Mouse (Mus musculus) ovary, postnatal 10 days (tissue): ENCODE results near the gene Ehd1.

Experiments
- DNase-seq: peaks from one replicate; pipeline ENCODE4 v3.0.0; 2022; ENCODE audit warnings: low spot score

Gene Ehd1

DNA sequence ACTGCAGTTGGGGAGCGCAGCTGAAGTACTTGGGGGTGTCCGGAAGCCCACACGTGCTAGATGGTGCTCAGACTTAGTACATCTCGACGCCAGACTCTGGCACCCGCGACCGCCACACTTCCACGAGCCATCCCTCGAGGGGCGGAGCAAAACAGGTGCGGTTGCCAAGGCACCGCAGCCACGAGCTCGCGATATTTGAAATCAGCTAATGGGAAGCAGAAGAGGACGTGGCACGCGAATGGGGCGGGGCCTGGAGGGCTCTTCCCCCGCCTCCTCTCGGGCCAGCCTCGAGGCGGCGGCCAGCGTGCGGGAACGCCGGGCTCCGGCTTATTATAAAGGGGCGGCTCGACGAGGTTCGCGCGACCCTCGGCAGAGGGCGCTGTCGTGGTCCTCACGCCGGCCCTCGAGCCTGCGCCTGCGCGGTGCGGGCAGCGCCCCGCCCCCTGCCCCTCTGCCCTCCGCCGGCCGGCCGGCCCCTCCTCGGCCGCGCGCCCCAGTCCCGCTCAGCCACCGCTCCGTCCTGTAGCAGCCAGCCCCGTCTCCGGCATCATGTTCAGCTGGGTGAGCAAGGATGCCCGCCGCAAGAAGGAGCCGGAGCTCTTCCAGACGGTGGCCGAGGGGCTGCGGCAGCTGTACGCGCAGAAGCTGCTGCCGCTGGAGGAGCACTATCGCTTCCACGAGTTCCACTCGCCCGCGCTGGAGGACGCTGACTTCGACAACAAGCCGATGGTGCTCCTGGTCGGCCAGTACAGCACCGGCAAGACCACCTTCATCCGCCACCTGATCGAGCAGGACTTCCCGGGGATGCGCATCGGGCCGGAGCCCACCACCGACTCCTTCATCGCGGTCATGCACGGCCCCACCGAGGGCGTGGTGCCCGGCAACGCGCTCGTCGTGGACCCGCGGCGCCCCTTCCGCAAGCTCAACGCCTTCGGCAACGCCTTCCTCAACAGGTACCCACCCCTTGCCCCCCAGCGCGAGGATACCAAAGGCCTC lies at the start of gene Ehd1:
TSS of gene Ehd1 (plus strand) at position 300 of the 996 bp plus-strand sequence.
- DNase-seq = peak; percentile 96

DNA sequence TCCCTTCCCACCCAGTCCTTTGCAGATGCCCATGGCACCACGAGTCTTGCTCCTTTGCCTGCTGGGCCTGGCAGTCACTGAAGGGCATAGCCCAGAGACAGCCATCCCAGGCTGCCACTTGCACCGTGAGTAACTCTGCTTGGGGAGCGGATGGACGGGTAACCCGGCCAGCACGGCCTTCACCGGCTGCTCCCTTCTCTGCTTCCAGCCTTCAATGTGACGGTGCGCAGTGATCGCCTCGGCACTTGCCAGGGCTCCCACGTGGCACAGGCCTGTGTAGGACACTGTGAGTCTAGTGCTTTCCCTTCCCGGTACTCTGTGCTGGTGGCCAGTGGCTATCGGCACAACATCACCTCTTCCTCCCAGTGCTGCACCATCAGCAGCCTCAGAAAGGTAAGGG lies 49.8 kb upstream of the Ehd1 start:
- DNase-seq = no peak

DNA sequence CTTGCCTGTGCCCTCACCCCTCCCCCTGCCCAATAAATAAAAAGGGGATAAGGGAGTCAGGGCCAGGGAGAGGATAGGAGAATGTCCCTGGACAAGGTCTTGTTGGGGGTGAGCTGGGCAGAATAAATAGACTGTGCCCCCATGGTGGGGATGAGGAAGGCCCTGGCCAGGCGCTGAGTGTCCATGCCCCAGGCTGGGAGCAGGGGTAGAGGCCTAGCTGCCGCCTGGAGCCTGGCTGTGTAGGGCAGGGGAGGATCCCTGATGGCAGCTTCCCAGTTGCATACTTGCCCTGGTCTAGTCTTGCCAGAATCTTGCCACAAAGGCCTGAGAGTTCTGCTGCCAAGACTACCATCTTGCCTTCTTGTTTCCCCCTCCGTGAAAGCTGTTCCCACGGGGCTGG lies 48.7 kb upstream of the Ehd1 start:
- DNase-seq = no peak

DNA sequence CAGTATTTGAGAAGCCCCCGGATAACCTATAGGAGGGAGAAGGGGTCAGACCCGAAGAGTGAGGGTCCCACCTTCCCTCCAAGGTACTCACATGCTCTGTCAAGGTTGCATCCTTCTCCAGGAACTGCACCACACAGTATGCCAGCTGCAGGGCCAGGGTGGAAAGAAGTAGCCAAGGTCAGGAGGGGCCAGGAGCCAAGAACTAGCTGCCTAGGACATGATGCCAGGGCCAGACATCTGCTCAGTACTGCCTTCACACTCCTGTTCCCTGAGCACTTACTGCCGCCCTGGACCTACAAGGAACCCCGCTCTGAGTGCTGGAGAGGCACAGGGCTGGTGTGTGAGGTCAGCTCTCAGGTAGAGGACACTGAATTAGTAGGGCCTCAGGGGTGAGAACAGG lies 46.1 kb upstream of the Ehd1 start:
- no peak for DNase-seq

DNA sequence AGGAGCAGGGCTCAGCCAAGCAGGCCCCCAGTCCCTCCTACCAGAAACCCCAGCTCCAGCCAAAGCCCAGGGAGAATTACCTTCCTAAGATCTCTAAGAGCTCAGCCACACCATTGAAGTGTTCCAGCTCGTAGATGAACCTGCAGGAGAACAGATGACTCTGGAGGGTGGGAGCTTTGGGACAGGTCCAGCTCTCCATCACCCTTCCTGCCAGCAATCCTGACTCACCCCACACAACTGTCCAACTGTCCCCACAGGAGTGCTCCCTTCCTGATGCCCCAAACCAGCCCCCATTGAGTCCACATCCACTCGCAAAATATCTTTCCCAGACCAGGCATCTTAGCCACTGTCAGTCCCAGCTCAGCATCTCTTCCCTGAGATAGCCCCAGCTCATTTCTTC lies 45.5 kb upstream of the Ehd1 start:
- no peak for DNase-seq

DNA sequence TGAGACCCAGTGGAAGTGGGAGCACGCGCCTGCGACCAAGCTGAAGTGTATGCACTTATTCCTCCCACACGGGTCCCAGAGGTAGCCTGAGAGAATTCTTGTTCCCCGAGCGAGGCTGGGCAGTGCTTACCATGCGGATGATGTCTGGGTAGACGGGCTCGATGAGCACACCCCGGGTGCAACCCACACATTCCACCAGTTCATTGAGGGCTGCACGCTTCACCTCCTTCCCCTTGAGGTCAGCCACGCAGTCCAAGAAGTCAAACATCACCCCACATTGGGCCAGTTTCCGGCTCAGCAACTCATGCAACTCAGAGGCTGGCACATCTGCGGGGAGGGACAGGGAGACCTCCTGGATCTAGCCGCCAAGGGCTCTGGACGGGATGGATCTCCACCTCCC lies 42.9 kb upstream of the Ehd1 start:
- DNase-seq = no peak

DNA sequence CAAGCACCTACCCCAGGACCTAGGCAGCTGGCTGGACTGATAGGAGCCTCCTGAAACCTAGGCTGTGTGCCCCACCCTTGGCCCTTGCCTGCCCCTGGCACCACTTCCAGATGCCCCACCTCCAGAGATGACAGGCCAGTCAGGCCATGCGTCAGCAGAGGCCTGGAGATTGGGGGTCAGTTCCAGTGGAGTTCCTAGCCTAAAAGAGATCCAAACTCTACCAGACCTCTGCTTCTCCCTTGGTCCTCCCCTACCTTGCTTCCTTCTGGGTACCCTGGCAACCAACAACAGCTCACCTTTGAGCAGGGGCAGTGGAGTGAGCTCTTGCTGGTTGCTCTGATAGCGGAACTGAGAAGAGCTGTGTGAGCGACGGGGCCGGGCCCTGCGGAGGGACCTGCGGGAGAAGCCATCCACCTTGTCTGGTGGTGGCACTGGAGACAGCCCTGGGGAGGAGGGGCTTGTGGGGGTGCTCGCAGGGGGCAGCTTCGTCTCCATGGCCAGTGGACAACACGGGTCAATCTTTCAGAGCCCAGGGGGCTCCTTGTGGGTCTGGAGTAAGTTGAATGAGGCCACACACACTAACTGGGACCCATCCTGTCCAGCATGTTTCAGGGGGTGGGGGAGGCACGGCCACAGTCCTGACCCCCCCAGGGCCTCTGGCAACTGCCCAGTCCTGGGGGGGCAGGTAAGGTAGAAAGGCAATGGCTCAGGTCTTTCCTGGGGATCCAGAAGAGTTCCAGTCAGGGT lies 42.0 kb upstream of the Ehd1 start:
- no peak for DNase-seq

DNA sequence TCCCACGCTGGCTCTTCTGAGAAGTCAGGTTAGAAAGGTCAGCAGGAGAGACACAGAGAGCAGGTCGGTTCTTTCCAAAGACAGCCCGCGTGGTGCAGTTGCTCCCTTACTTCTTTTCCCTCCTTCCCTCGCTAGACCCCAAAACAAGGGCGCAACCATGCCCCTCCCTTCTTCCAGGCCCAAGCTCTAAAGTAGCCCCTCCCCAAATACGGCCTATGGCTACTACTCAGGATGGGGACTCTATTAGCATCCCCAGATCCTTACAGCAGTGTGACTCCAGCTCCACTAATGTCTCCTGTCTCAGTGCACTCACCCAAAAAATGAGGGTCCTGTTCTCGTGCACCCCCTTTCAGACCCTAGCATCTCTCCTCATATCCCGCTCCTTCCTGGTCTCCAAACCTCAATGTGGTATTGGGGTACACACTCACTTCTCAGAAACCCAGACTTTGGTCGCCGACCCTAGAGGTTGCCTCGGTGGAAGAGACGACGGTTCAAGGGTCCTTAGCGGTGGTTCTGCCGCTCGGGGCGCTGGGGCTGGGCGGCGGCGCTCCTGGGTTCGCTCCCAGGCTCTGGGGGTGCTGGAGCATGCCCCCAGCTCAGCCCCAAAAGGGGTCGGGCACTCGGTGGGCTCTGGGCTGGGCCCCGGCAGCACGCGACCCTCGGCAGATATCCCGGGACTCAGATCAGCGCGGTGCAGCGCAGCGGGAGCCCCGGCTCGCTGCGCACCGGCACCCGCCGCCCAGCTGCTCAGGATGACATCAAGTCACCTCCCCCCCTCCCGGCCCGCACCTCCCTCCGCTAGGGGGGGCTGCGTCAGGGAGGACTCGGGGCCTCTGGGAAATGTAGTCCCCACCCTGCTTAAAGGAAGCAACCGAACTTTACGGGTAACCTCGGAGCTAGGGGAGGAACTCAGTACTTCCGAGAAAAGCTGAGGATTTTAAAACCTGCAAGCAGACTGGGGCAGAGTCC lies 41.2 kb upstream of the Ehd1 start, which contains the start of gene Ppp2r5b:
TSS of gene Ppp2r5b (minus strand) at position 789 of the 969 bp plus-strand sequence.
- DNase-seq = peak; percentile 89

DNA sequence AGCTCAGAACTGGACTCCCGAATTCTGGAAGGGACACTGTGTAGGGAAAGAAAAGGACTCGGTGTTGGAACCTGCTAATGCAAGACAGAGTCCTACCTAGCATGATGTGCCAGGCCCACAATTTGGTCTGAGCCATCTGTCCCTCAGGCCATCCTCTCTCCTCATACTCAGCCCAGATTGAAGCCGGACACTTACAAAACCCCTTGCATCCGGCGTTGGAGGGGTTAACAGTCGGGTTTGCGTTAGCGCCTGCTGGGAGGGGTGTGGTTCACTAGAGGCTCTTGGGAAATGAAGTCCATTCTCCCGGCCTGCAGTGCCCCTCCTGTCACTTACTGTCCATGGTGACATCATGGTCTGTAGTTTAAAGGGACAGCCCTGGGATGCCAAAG lies 40.5 kb upstream of the Ehd1 start:
- peak; percentile 63 for DNase-seq

DNA sequence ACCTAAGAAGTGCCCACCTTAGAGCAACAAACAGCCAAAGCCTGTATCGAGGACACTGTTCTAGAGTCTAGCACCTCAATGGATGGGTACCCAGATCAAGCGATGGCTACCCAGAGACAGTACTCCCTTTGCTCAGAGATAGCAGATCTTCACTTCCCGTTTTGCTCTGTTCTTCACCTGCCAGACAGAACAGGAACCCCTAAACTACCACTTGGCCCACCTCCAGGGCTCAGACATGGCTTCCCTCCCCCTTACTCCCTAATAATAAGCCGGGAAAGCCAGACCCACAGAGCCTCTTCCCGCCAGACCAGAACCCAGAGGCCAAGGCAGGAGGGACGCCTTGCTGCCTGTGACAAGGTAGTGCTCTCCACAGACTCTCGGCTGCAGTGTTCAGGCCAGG lies 39.7 kb upstream of the Ehd1 start:
- DNase-seq = no peak

DNA sequence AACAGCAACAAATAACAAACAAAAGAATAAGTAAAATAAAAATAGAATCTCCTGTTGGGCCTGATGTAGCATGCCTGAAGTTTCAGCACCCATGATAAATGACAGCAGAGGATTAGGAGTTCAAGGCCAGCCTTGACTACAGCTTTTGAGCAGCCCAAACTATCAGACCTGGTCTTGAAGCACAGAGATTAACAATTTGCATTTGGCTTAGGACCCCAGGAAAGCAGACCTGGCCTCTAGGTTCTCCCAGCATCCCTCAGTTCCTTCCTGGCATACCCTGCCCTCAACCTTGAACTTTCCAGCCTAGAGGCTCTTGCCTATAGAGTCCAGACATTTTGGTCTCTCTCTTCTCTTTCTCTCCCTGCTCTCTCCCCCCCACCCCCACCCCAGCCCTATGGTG lies 37.8 kb upstream of the Ehd1 start:
- no peak for DNase-seq

DNA sequence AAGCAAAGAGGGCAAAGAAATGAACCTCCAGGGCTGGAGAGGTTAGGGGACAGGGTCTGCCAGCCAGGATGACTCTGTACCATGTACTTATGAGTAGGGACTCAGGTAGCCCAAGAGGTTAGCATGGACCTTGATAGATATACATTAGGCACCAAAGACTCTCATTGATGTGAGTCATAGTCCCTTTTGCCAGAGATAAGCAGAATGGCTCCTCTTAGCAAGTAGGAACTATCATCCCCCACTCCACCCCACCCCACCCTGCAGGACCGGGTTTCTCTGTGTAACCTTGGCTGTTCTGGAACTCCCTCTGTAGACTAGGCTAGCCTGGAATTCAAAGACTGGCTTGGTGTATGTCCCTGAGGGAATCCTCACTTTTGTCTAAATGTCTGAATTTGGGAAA lies 36.4 kb upstream of the Ehd1 start:
- DNase-seq = no peak

DNA sequence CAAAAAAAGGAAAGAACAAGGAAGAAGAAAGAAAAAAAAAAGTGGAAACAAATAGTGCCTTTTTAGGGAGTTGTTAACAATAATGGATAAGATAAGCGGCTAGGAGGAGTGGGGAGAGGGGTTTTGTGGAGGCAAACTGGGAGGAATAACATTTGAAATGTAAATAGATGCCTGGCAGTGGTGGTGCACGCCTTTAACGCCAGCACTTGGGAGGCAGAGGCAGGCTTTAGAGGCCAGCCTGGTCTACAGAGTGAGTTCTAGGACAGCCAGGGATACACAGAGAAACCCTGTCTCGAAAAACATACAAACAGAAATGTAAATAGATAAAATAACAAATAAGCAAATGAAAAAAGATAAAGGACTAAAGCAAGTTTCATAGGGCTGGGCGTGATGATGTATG lies 35.8 kb upstream of the Ehd1 start:
- DNase-seq = no peak

DNA sequence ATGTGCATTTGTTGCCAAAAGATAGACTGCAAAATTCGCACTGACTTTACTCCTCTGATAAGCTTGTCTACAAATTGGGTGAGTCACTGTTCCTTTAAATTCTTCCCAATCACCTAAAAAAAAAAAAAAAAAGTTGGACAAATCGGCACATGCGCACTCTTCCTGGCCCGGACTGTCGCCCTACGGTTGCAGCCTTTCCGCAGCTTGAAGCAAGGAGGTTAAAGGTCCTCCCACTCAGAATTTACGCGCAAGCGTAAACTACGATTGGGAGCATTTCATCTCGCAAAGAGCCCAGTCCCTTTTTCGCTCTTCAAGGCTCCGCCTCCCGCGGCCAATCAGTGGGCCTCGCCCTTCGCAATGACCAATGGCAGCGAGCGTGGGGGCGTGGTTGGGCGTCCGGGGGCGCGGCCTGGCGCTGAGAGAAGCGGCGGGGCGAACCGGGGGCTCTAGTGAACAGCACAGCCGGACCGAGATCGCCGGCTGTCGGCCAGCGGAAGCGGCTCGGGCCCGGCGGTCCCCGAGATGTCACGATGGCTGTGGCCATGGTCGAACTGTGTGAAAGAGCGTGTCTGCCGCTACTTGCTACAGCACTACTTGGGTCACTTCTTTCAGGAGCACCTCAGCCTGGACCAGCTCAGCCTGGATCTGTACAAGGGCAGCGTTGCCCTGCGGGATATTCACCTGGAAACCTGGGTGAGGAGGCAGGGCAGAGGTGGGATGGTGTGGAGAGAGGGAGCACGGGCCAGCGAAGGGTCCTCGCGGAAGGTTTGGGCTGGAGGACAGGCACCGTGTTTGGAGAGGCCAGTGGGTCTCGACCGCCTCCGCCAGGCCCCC lies 35.0 kb upstream of the Ehd1 start, which contains the start of gene Atg2a:
TSS of gene Atg2a (plus strand) at position 395 of the 834 bp plus-strand sequence.
- peak; percentile 92 for DNase-seq

DNA sequence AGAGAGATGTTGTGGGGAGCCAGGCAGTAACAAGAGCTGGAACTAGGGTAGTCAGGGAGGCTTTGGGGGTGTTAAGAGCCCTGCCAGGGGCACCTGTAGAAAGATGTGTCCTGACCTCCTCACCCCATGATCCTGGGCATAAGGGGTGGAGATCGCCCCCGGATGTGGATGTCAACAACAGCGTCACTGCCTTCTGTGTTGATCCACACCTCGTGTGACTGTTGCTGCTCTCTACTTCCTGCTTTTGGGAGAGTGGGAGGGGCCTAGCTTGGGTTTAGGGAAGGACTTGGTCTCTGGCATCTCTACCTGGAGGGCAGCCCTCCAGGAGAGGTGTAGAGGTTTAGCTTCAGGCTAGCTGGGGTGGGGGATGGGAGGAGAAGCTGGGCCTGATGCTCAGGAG lies 34.2 kb upstream of the Ehd1 start:
- DNase-seq = no peak

DNA sequence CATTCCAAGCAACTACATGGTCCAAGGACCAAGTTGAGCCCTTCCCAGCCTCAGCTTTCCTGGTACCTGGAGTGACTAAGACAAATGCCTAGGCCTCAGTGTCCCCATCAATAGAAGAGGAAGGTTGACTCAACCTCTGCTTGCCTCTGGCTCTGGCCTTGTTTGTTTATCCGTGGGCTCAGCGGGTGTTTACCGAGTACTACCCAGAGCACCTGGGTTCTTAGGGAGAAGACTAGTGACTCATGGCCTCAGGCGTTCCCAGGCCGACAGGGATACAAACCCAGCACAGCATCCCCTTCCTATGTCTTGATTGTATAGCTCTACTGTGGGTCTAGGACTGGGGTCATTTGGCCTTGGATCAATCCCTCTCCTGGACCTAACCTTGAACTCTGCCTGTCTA lies 33.3 kb upstream of the Ehd1 start:
- no peak for DNase-seq

DNA sequence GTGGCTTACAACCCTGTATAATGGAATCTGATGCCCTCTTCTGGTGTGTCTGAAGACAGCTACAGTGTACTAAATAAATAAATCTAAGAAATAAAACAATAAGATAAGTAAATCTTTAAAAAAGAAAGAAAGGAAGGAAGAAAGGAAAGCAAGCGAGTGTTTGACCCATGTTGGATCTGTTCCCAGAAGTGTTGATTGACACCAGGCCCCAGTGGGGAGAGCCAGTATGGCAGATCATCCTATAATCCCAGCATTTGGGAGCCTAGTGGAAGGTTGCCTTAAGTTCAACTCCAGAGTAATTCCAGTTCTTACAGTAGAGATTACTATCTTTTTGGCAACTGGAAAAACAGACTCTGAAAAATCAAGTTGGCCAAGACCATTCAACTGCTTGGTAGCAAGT lies 30.7 kb upstream of the Ehd1 start:
- no peak for DNase-seq

DNA sequence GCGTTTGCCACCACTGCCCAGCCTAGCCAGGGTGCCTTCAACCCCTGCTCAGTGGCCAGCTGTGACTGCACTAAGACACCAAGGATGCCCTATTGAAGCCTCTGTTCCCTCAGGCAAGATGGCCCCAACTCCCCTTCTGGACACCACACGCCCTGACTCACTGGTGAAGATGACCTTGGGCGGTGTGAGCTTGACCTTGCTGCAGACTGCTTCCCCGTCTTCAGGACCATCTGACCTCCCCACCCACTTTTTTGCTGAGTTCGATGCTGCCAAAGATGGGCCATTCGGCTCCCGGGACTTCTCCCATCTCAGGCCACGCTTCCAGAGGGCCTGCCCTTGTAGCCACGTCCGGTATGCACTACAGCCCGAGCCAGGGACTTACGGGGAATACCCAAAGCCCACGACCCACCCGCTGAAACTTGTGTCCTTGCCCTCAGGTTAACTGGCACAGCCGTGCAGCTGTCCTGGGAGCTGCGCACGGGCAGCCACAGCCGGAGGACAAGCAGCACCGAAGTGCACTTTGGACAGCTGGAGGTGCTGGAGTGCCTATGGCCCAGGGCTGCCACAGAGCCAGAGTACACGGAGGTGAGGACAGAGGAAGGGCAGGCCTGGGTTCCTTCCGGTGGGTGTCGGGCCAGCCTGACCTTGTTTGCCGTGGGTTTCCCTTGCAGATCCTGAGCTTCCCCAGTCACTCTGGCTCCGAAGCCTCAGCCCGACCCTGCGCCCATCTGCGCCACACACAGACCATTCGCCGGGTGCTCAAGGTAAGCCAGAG lies 28.8 kb upstream of the Ehd1 start:
- no peak for DNase-seq

DNA sequence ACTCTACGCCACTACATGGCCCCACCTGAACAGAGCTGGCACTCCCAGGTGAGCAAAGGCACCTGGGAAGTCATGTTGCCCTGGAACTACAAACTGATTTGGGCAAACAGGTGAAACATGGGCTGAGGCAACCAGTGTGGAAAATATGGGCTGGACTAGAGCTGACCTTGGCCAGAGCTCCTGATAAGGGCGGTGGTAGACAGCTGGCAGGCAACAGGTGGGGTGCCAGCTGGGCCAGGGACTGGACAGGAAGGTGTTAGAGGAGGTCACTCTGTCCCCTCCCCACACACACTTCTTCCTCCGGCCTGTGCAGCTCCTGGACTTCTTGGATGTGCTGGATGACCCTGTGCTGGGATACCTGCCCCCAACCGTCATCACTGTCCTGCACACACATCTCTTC lies 23.5 kb upstream of the Ehd1 start:
- no peak for DNase-seq

DNA sequence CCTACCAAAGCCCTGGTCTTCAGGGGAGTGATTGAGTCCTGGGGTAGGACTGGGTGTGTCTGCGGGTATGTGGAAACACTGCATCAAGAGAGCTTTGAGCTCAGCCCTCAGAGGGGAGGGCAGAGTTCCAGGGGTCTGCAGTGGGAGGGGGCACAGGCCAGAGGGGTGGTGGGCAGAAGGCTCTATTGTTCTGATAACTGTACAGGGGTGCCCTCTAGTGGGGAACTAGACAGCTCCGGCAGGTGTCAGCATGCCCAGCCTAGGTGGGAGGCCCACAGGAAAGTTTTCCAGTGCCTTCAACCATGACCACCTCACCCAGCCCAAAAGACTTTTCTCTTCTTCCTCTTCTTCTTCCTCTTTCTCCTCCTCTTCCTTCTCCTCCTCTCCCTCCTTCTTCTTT lies 16.1 kb upstream of the Ehd1 start:
- no peak for DNase-seq
